Mouse (Mus musculus): ENCODE data around the gene Gm42906.

Gene Gm42906

GRCm38 (mm10) chr5:151061942-151062341 lies 366.0 kb downstream of the Gm42906 start:
- DNase-seq (ENCODE audit: low spot score): no peak

GRCm38 (mm10) chr5:151060476-151060875 lies 367.5 kb downstream of the Gm42906 start:
- DNase-seq (ENCODE audit: low spot score): no peak

- no peak for DNase-seq (ENCODE audit: low spot score)
Observed at GRCm38 (mm10) chr5:151059772-151060171, 368.2 kb downstream of the Gm42906 start.

DNA sequence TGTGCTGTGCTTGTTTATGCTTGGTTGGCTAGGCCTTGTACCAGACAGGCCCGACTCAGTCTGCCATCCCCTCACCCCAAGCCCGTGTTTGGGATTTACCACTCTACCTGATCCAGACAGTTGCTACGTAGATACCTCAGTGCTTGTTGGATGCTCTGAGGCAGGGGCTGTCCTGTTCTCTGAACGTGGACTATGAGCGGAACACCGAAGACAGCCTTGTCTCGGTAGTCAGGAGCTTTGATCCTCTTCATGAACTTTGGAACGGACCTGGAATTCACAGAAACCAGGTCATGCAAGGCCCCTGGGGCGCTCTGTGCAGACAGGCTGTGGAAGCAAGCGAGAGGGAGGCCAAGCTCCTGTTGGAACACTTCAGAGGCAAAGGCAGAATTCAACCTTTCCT lies 368.6 kb downstream of the Gm42906 start:
- no peak for DNase-seq (ENCODE audit: low spot score)

DNA sequence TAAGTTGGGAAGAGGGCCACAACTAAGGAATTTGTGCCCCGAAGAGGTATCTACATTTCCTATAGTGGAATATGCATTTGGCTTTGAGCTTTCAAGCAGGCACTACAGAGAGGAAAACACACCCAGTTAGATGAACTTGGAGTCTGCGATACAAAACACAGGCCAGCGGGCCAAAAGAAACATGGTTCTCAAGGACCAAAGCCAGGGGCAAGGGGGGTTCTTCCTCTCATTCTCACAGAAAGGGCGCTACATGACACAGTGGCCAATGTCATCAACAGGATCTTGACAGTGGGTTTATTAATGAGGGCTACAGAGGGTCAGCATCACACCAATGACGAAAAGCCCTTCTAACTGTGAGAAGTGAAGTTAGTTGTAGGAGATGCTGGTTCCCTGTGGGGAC lies 370.2 kb downstream of the Gm42906 start:
- no peak for DNase-seq (ENCODE audit: low spot score)

GRCm38 (mm10) chr5:151056920-151057294 lies 371.1 kb downstream of the Gm42906 start:
- no peak for DNase-seq (ENCODE audit: low spot score)

DNA sequence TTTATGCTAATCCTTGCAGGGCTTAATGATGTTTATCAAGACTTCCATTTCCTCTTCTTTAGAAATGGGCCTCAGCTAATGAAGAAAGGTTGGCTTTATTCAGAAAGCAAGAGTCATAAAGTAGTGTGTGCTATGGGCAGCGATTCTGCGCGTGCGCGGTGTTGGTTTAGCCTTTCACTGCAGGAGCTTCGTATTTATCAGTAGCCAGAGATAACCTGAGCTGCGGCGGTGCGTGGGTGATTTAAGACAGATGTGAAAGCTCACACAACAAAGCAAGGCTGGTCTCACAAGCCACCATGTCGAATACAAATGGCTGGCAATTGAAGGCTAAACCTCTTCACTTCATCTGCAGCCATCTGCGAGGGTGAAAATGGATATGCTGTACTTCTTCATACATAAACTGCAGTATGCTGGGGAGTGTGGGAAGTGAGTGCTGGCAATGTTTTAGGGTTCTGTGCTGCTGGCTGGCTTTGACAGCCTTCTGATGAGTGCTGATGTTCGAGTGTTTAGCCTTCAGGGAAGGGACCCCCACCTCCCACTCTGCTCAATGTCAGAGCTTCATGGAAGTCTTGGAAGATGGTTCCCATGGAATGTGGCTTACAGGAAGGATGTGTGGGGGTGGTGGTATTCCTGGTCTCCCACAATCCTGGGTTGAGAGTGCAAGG lies 371.6 kb downstream of the Gm42906 start:
- no peak for DNase-seq (ENCODE audit: low spot score)

GRCm38 (mm10) chr5:151055426-151056090 lies 372.4 kb downstream of the Gm42906 start:
- no peak for DNase-seq (ENCODE audit: low spot score)

DNA sequence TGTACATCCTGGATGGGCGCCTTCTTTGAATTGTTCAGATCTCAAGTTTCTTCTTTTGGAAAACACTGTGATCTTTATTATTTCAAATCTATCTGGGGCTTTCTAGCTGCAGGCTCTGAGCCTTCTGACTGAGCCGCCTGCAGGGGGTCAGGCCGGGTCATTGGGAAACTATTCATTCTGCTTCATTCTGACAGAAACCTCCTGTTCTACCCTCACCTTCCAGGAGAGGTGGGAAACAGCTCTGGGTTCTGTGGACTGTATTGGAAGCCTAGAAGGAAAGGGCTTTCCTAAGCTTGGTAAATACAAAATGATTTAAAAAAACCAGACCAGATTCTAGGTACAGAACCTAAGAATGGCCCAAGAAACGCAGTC lies 373.2 kb downstream of the Gm42906 start:
- no peak for DNase-seq (ENCODE audit: low spot score)

DNA sequence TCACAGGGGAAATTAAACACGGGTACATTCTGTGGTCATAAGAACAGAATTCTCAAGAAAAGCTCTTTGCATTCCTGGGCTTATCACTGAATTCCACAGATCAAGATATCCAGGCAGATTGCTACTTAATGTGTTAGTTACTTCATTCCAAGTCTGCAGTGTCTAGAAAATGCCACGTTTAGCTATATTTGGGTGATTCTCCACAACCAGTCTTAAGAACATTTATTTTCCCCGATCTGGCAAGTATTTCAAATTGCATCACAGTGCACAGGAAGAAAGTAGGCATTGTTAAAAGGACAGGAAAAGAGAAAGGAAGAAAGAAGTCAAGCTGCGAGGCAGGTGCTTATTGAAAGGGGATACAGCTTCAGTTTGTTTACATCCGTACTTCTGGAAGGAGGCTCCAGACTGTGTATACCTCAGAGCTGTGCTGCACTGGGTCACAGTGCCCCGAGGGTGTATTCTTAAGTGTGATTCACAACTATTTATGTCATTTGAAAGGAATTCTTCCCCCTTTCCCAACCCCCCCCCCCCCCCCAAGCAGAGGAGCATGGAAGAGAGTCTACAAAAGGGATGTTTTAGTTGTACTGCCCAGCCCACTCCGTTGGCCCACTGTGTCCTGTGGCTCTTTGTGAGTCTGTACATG lies 373.7 kb downstream of the Gm42906 start:
- DNase-seq (ENCODE audit: low spot score): no peak

GRCm38 (mm10) chr5:151053190-151053589 lies 374.8 kb downstream of the Gm42906 start:
- DNase-seq (ENCODE audit: low spot score): no peak

DNA sequence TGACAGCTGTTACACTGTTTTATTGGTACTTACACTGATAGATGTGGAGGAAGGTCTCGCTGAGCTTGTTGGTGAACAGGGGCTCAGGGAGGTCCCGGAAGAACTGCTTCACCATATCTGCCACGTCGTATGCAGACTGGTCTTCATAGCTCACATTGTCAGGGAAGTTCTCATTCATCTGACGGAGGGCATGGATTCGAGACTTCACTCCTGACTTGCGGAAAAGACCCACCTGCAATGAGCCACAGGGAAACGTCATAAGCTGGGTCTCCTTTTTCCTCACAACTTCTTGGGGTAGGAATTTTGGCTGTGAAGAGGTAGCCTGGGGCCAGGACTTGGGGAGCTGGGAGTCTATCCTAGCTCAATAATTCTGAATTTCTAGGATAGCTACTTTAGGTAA lies 375.6 kb downstream of the Gm42906 start:
- DNase-seq (ENCODE audit: low spot score): no peak

GRCm38 (mm10) chr5:151047488-151047887 lies 380.5 kb downstream of the Gm42906 start:
- no peak for DNase-seq (ENCODE audit: low spot score)

GRCm38 (mm10) chr5:151046917-151047316 lies 381.0 kb downstream of the Gm42906 start:
- no peak for DNase-seq (ENCODE audit: low spot score)

DNA sequence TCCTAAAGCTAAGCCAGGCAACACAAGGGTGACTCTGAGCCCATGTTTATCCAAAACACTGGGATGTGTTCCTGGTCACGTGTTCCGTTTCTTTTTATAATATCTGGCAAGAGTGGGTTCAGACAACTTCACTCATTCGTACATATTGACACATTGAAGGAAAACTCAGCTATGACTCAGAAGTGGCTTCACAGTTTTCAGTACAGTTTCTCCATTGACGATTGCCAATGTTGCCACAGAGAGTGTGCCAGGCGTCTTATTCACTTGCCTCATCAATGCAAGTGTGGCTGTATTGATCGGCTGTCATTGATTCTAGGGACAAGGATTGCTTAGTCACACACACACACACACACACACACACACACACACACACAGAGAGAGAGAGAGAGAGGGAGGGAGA lies 381.8 kb downstream of the Gm42906 start:
- no peak for DNase-seq (ENCODE audit: low spot score)

DNA sequence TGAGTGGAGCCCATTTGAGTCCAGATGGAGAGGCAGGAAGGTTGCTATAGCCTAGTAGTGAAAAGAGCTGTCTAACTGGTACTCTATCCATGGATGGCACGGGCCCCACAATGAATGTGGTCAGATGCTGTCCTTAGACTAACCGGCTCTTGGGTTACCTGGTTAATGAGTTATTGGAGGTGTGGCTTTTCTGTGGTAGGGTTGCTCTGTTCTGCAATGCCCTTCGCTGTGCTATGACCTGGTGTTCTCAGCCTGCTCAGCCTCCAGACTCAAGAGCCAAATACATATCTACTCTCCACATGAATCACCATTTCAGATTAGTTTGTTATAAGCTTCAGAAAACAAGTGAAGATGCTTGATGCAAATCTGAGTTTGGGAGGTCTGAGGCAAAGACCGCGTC lies 385.1 kb downstream of the Gm42906 start:
- DNase-seq (ENCODE audit: low spot score): no peak

DNA sequence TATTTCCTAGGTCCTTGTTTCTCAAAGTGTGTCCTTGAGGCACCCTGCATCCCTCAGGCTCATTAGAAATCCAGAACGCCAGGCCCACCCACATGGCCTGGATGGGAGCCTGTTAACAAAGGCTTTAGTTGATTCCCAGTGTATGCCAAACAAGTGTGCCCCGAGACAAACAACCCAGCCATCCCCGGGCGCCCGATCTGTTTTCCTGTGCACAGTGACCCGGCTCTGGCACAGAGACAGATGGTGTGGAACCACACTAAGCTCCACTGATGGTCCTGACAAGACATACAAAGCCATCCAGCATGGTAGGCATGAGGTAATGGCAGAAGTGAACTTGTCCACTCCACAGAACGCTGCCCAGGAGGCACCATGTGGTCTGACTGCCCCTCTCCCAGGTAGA lies 390.1 kb downstream of the Gm42906 start:
- DNase-seq (ENCODE audit: low spot score): no peak

- no peak for DNase-seq (ENCODE audit: low spot score)
Observed at GRCm38 (mm10) chr5:151034715-151035512, 393.0 kb downstream of the Gm42906 start.

GRCm38 (mm10) chr5:151028906-151029305 lies 399.1 kb downstream of the Gm42906 start:
- DNase-seq (ENCODE audit: low spot score): no peak

DNA sequence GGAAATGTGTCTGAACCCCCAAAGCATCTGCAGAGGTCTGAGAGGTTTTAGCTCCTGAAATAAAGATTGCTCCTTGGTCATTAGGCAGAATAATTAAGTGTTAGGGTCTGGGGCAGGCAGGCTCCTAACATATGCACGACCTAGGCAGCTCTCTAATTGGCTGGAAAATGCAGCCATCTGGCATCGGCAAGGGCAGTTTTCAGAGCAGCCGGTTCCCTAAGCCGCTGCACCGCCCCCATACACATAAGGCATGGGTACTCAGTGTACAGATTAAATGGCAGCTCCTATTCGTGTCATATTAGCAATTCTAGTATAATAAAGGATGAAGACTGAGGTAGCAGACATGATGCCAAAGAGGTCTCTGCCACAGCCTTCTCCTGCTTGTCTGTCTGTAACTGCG lies 400.8 kb downstream of the Gm42906 start:
- DNase-seq (ENCODE audit: low spot score): no peak

DNA sequence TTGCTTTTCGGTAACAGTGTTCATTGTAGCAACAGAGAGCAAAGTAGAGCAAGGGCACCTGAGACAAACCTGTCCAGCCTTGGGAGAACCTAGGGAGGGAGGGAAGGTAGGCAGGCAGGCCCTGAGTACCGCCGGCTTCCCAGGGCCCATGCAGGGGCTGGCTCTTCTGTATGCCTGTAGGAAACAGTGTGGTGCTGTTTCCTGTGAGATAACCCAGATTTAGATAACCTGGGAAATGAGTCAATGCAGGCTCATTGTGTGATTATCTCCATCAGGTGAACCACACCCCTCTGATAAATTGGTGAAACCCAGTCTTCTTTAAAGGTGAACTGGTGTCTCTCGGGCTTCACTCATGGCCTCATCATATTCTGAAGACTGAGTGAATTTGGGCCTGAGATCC lies 401.9 kb downstream of the Gm42906 start:
- DNase-seq (ENCODE audit: low spot score): no peak

GRCm38 (mm10) chr5:151024483-151024882 lies 403.5 kb downstream of the Gm42906 start:
- DNase-seq (ENCODE audit: low spot score): no peak

DNA sequence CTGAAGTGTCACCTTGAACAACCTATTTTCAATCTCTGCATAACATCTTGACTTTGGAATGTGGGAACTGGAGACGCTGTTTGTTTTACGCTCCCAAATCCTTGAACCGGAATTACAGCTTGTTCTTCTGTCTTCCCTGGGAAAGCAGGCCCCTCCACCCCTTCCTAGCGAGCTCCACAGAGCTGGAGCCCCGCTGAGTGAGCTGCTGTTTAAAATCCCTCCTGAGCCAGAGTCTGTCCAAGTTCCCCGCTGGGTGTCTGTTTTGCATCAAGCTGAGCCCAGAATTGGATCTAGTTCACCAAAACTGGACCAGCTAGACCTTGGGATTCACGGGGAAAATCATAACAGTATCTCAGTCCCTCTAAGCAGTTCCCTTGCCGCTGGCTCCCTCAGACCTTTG lies 404.5 kb downstream of the Gm42906 start:
- DNase-seq (ENCODE audit: low spot score): no peak
